Mouse (Mus musculus) brown adipose tissue, adult 24 weeks (tissue): ENCODE measurements around the gene Aurka. TPM values are rescaled to one million over a fixed set of nuclear protein-coding genes. Genes with fewer than 3 reads are reported as not detected.

Source experiments
- H3K27ac ChIP-seq: fragments of 200-500 bp; replicated peaks from 2 replicates; pipeline ENCODE4 v1.5.1; 2012; ENCODE audit warnings: low read depth, mild to moderate bottlenecking, low read length
- H3K4me1 ChIP-seq: fragments of 200-500 bp; 2 replicates; pipeline ENCODE4 v1.6.1; 2012; ENCODE audit warnings: low read length, mixed read lengths; ENCODE audit not compliant: control insufficient read depth, insufficient read depth, insufficient read length
- H3K4me3 ChIP-seq: fragments of 200-500 bp; 2 replicates; pipeline ENCODE4 v1.5.1; 2012; ENCODE audit warnings: low read depth, mild to moderate bottlenecking, low read length, moderate library complexity; ENCODE audit not compliant: insufficient read depth
- polyA plus RNA-seq: library from polyadenylated mRNA; stranded (reverse); fragments of >200 nt; gene quantifications from 2 replicates; pipeline ENCODE4 v1.2.4, GENCODE M21; 2012; ENCODE audit not compliant: missing spikeins, insufficient read depth, insufficient read length

The Aurka gene
- polyA plus RNA-seq, 1 experiment, result not detected

DNA sequence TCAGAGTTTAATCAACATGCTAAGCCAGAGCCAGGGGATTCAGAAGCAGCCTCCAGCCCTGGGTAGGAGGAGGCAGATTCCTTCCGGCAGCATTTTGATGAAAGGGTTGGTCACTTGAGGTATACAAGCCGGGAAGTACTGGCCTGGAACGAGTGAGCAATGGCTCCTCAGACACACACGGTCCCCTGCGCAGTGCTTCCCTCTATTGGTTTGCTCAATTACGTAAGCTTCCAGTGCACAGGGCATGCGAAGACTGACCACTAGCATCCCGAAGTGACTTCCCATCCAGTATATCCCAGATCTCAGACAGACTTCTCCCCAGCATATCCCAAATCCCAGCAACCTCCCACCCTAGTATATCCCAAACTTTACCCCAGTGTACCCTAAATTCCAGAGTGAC, 42.1 kb downstream of the Aurka start:
- no peak overlapping the region for H3K27ac ChIP-seq

GRCm38 (mm10) chr2:172320878-172321277, 49.5 kb downstream of the Aurka start:
- Histone ChIP-seq H3K4me3 (no peak overlapping the region), H3K4me1 (no peaks in the 10 kb centered on the region), H3K27ac (no peak overlapping the region)

More for the DNA sequence above, 42.1 kb downstream of the Aurka start:
- Histone ChIP-seq H3K4me3 (no peak overlapping the region), H3K4me1 (no peaks in the 10 kb centered on the region)

- Histone ChIP-seq H3K4me1 (no peaks in the 10 kb centered on the region), H3K4me3 (no peak overlapping the region), H3K27ac (no peak overlapping the region)
Measured at GRCm38 (mm10) chr2:172311731-172312130, 58.6 kb downstream of the Aurka start.

- Histone ChIP-seq H3K4me3 (no peak overlapping the region), H3K27ac (no peak overlapping the region)
Measured at GRCm38 (mm10) chr2:172306544-172306943, 63.8 kb downstream of the Aurka start.

More at GRCm38 (mm10) chr2:172306544-172306943, 63.8 kb downstream of the Aurka start:
- H3K4me1 ChIP-seq, result no peaks in the 10 kb centered on the region

Other genes starting within 250 kb of the Aurka start
- gene Mc3r, start 122.0 kb downstream of the Aurka start, polyA plus RNA-seq, result not detected in 2 replicates
- 8.7 and 14.8 TPM in 2 replicates for gene Fam210b, start 25.0 kb downstream of the Aurka start, polyA plus RNA-seq
- gene Cstf1, start 146 bp upstream of the Aurka start, polyA plus RNA-seq, result 12.8 and 13.6 TPM in 2 replicates
- gene Cass4, start 23.3 kb upstream of the Aurka start, polyA plus RNA-seq, result 0.63 and 0.75 TPM in 2 replicates
- gene Rtf2, start 70.0 kb upstream of the Aurka start, polyA plus RNA-seq, result 91.4 and 101 TPM in 2 replicates
- gene Gcnt7, start 88.1 kb upstream of the Aurka start, polyA plus RNA-seq, result not detected in 2 replicates
- gene Fam209, start 102.0 kb upstream of the Aurka start, polyA plus RNA-seq, result not detected in 2 replicates
- gene Tfap2c, start 179.1 kb upstream of the Aurka start, polyA plus RNA-seq, result not detected in 2 replicates